Mouse (Mus musculus): ENCODE results near the gene Map2k6. TPM values are rescaled to one million over a fixed set of nuclear protein-coding genes. Genes with fewer than 3 reads are reported as not detected.

Gene Map2k6
- 3.8 and 3.9 TPM in 2 replicates for polyA plus RNA-seq (2012; rRNA removed)

DNA sequence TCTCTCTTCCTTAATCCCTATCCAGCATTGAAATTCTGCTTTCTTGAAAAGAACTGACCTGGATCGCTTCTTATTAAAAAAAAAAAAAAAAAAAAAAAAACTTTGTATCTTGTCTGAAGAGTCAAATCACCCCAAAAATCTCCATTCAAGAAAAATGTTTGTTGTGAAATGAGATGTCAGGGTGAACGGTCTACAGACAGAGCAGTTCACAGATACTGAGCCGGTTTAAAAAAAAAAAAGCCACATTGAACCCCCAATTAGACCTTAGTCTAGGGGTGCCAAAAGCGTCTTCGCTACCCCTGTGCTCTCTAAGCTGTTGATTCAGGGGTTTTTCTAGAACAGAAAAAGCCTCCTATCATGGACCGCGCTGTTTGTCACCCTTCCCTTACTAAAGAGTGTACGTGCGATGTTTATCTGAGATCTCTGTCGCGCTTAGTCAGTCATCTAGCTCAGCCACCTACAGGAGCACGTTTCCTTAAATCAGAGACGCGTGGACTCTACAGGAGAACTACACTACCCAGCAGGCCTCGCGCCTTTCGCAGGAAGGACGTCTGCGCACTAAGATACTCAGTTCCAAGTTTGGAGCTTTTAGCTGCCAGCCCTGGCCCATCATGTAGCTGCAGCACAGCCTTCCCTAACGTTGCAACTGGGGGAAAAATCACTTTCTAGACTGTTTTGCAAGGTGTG lies at the start of gene Map2k6:
Gene Map2k6 (plus strand): TSS at position 570 of the 687 bp plus-strand sequence.

Other genes starting within 250 kb of the Map2k6 start
- gene Abca9, start 230.9 kb upstream of the Map2k6 start, polyA plus RNA-seq (2012; rRNA removed) = 1.2 and 1.4 TPM in 2 replicates
- 16.5 and 17.5 TPM in 2 replicates for gene Abca6, start 147.3 kb upstream of the Map2k6 start, polyA plus RNA-seq (2012; rRNA removed)
- 0.84 and 0.89 TPM in 2 replicates for gene Abca5, start 61.4 kb upstream of the Map2k6 start, polyA plus RNA-seq (2012; rRNA removed)